Mouse (Mus musculus) MEL (cell line): ENCODE measurements around the gene Cyp26b1. TPM values are rescaled to one million over a fixed set of nuclear protein-coding genes. Genes with fewer than 3 reads are reported as not detected.

ENCODE experiments used
- DNase-seq: peaks from one replicate; pipeline ENCODE4 v3.0.0; 2011; ENCODE audit warnings: low read depth, low spot score
- H3K27ac ChIP-seq: 2 replicates; pipeline ENCODE4 v1.5.1; 2012; ENCODE audit warnings: low read depth, mild to moderate bottlenecking, control low read depth, low read length, moderate library complexity; ENCODE audit not compliant: control insufficient read depth
- H3K27me3 ChIP-seq, 2 experiments: fragments of 150-350 bp in 1 of 2; sonication (generic) in 1 of 2; 2 replicates each; pipeline ENCODE4 v1.6.1; 2012; ENCODE audit warnings: low read length in 2 of 2, mild to moderate bottlenecking in 2 of 2, improper control_type of control experiment in 1 of 2, moderate library complexity in 1 of 2; ENCODE audit not compliant: insufficient read depth in 2 of 2, control insufficient read depth in 1 of 2
- H3K36me3 ChIP-seq, 2 experiments: 2 replicates each; pipeline ENCODE4 v1.6.1; 2012 to 2014; ENCODE audit warnings: low read length in 2 of 2, improper control_type of control experiment in 1 of 2, inconsistent platforms in 1 of 2, mild to moderate bottlenecking in 1 of 2; ENCODE audit not compliant: insufficient read depth in 2 of 2, control insufficient read depth in 1 of 2
- H3K4me1 ChIP-seq, 2 experiments: fragments of 150-350 bp in 1 of 2; sonication (generic) in 1 of 2; 2 replicates each; pipeline ENCODE4 v1.6.1; 2012; ENCODE audit warnings: low read length in 2 of 2, improper control_type of control experiment in 1 of 2, mild to moderate bottlenecking in 1 of 2; ENCODE audit not compliant: insufficient read depth in 2 of 2, control insufficient read depth in 1 of 2
- H3K4me3 ChIP-seq, 2 experiments: fragments of 150-350 bp in 1 of 2; sonication (generic) in 1 of 2; 2 replicates each; pipeline ENCODE4 v1.5.1; 2012; ENCODE audit warnings: low read depth in 2 of 2, low read length in 2 of 2, mild to moderate bottlenecking in 2 of 2, moderate library complexity in 2 of 2, control low read depth in 1 of 2, improper control_type of control experiment in 1 of 2; ENCODE audit not compliant: control insufficient read depth in 1 of 2, insufficient read depth in 1 of 2
- H3K79me2 ChIP-seq: 2 replicates; pipeline ENCODE4 v1.6.1; 2012; ENCODE audit warnings: mild to moderate bottlenecking, low read length, moderate library complexity; ENCODE audit not compliant: control insufficient read depth, poor library complexity, insufficient read depth
- H3K9ac ChIP-seq: 2 replicates; pipeline ENCODE4 v1.6.1; 2012; ENCODE audit warnings: low read depth, mild to moderate bottlenecking, control low read depth, low read length, moderate library complexity; ENCODE audit not compliant: control insufficient read depth, poor library complexity, severe bottlenecking
- H3K9me3 ChIP-seq: fragments of 150-350 bp; sonication (generic); replicated peaks from 2 replicates; pipeline ENCODE4 v1.6.1; 2012; ENCODE audit warnings: mild to moderate bottlenecking, low read length, improper control_type of control experiment, moderate library complexity; ENCODE audit not compliant: insufficient read depth
- CHD1 ChIP-seq: IDR thresholded peaks from 2 replicates; pipeline ENCODE4 v1.6.1; 2012; ENCODE audit warnings: low read depth, mild to moderate bottlenecking, inconsistent platforms, low read length, improper control_type of control experiment
- CTCF ChIP-seq, 3 experiments: IDR thresholded peaks in 2 of 3; conservative IDR thresholded peaks in 1 of 3; 2 replicates each; pipeline ENCODE4 v1.5.1; 2011 to 2012; ENCODE audit warnings: low read length in 3 of 3, low read depth in 2 of 3, mild to moderate bottlenecking in 2 of 3, improper control_type of control experiment in 1 of 3, inconsistent platforms in 1 of 3, mixed read lengths in 1 of 3, moderate library complexity in 1 of 3; ENCODE audit not compliant: control insufficient read depth in 1 of 3, insufficient read depth in 1 of 3, poor library complexity in 1 of 3, severe bottlenecking in 1 of 3
- E2F4 ChIP-seq: IDR thresholded peaks from 2 replicates; pipeline ENCODE4 v1.6.1; 2011; ENCODE audit warnings: low read depth, low read length, improper control_type of control experiment, borderline replicate concordance
- ELF1 ChIP-seq: IDR thresholded peaks from 2 replicates; pipeline ENCODE4 v1.6.1; 2014; ENCODE audit warnings: low read depth, mild to moderate bottlenecking, inconsistent platforms, low read length, improper control_type of control experiment, moderate library complexity
- ETS1 ChIP-seq: IDR thresholded peaks from 2 replicates; pipeline ENCODE4 v1.6.1; 2012; ENCODE audit warnings: low read depth, mild to moderate bottlenecking, inconsistent platforms, low read length, improper control_type of control experiment, moderate library complexity
- KAT2A ChIP-seq: conservative IDR thresholded peaks from 2 replicates; pipeline ENCODE4 v1.6.1; 2012; ENCODE audit warnings: low read depth, low read length, improper control_type of control experiment, inconsistent platforms
- MEF2A ChIP-seq: IDR thresholded peaks from 2 replicates; pipeline ENCODE4 v1.6.1; 2014; ENCODE audit warnings: low read depth, mild to moderate bottlenecking, inconsistent platforms, low read length, improper control_type of control experiment; ENCODE audit not compliant: poor library complexity, insufficient replicate concordance, severe bottlenecking; ENCODE audit errors: extremely low read depth
- MXI1 ChIP-seq: IDR thresholded peaks from 2 replicates; pipeline ENCODE4 v1.6.1; 2011; ENCODE audit warnings: mild to moderate bottlenecking, low read depth, low read length, improper control_type of control experiment
- MYB ChIP-seq: IDR thresholded peaks from 2 replicates; pipeline ENCODE4 v1.6.1; 2011; ENCODE audit warnings: mild to moderate bottlenecking, low read depth, low read length, improper control_type of control experiment
- NELFE ChIP-seq: IDR thresholded peaks from 2 replicates; pipeline ENCODE4 v1.6.1; 2011; ENCODE audit warnings: low read depth, low read length, improper control_type of control experiment
- POLR2AphosphoS2 ChIP-seq: IDR thresholded peaks from 2 replicates; pipeline ENCODE4 v1.6.1; 2011; ENCODE audit warnings: low read length, improper control_type of control experiment
- POLR2AphosphoS5 ChIP-seq: IDR thresholded peaks from 2 replicates; pipeline ENCODE4 v1.6.1; 2012; ENCODE audit warnings: low read depth, borderline replicate concordance, mild to moderate bottlenecking, inconsistent platforms, low read length, moderate library complexity, mixed read lengths
- RAD21 ChIP-seq: IDR thresholded peaks from 2 replicates; pipeline ENCODE4 v1.6.1; 2011; ENCODE audit warnings: mild to moderate bottlenecking, low read depth, low read length, improper control_type of control experiment
- RCOR1 ChIP-seq: IDR thresholded peaks from 2 replicates; pipeline ENCODE4 v1.6.1; 2012; ENCODE audit warnings: low read depth, mild to moderate bottlenecking, inconsistent platforms, low read length, improper control_type of control experiment
- SIN3A ChIP-seq: IDR thresholded peaks from 2 replicates; pipeline ENCODE4 v1.6.1; 2012; ENCODE audit warnings: low read length, improper control_type of control experiment, inconsistent platforms
- TAL1 ChIP-seq: IDR thresholded peaks from 2 replicates; pipeline ENCODE4 v1.6.1; 2012; ENCODE audit warnings: mild to moderate bottlenecking, inconsistent platforms, low read length, moderate library complexity, mixed read lengths
- TBP ChIP-seq: IDR thresholded peaks from 2 replicates; pipeline ENCODE4 v1.8.0; 2011; ENCODE audit warnings: low read depth, low read length, improper control_type of control experiment
- UBTF ChIP-seq: IDR thresholded peaks from 2 replicates; pipeline ENCODE4 v1.6.1; 2012; ENCODE audit warnings: low read depth, mild to moderate bottlenecking, inconsistent platforms, low read length, improper control_type of control experiment, moderate library complexity, borderline replicate concordance; ENCODE audit not compliant: insufficient read depth
- USF1 ChIP-seq: IDR thresholded peaks from 2 replicates; pipeline ENCODE4 v1.6.1; 2014; ENCODE audit warnings: low read depth, mild to moderate bottlenecking, inconsistent platforms, low read length, improper control_type of control experiment, moderate library complexity
- USF2 ChIP-seq, 2 experiments: IDR thresholded peaks; 2 replicates each; pipeline ENCODE4 v1.6.1; 2011 to 2012; ENCODE audit warnings: improper control_type of control experiment in 2 of 2, low read length in 2 of 2, borderline replicate concordance in 1 of 2, inconsistent platforms in 1 of 2, low read depth in 1 of 2, mild to moderate bottlenecking in 1 of 2; ENCODE audit not compliant: insufficient read depth in 1 of 2
- ZMIZ1 ChIP-seq: IDR thresholded peaks from 2 replicates; pipeline ENCODE4 v1.6.1; 2012; ENCODE audit warnings: low read depth, mild to moderate bottlenecking, inconsistent platforms, low read length, improper control_type of control experiment, moderate library complexity
- ZNF384 ChIP-seq: IDR thresholded peaks from 2 replicates; pipeline ENCODE4 v1.6.1; 2012; ENCODE audit warnings: low read depth, mild to moderate bottlenecking, inconsistent platforms, low read length, improper control_type of control experiment
- polyA plus RNA-seq, 2 experiments: library from polyadenylated mRNA; stranded (reverse) in 1 of 2; unstranded in 1 of 2; fragments of >175 nt in 1 of 2; fragments of >200 nt in 1 of 2; gene quantifications; 2 replicates each; pipeline versions ENCODE4 v1.2.1 to v1.2.4; 2012; ENCODE audit warnings: low replicate concordance in 2 of 2, low read depth in 1 of 2; ENCODE audit not compliant: insufficient read length in 2 of 2, insufficient read depth in 1 of 2, missing spikeins in 1 of 2
- total RNA-seq: library from RNA; depleted of rRNA; stranded (reverse); fragments of 300-350 nt; gene quantifications from 2 replicates; pipeline ENCODE4 v1.2.3, GENCODE M21; 2012

The Cyp26b1 gene
- total and polyA plus RNA-seq, 3 experiments = not detected

GRCm38 (mm10) chr6:84587471-84588101 is 6.1 kb downstream of the Cyp26b1 start:
- no peaks in the 10 kb centered on the region for H3K27me3 ChIP-seq
- H3K9me3 ChIP-seq = no peaks in the 10 kb centered on the region
- TF ChIP-seq RCOR1 = no peak
- TF ChIP-seq TAL1 = no peak
- no peak for TF ChIP-seq ETS1
- TF ChIP-seq NELFE = no peak
- no peak for TF ChIP-seq POLR2AphosphoS2
- no peak for TF ChIP-seq ELF1
- no peaks in the 10 kb centered on the region for H3K36me3 ChIP-seq
- H3K9ac ChIP-seq = no peak overlapping the region
- H3K79me2 ChIP-seq = no peaks in the 10 kb centered on the region
- no peak overlapping the region for H3K4me3 ChIP-seq
- H3K27ac ChIP-seq = no peak overlapping the region
- DNase-seq = no peak
- H3K4me1 ChIP-seq = no peaks in the 10 kb centered on the region

DNA sequence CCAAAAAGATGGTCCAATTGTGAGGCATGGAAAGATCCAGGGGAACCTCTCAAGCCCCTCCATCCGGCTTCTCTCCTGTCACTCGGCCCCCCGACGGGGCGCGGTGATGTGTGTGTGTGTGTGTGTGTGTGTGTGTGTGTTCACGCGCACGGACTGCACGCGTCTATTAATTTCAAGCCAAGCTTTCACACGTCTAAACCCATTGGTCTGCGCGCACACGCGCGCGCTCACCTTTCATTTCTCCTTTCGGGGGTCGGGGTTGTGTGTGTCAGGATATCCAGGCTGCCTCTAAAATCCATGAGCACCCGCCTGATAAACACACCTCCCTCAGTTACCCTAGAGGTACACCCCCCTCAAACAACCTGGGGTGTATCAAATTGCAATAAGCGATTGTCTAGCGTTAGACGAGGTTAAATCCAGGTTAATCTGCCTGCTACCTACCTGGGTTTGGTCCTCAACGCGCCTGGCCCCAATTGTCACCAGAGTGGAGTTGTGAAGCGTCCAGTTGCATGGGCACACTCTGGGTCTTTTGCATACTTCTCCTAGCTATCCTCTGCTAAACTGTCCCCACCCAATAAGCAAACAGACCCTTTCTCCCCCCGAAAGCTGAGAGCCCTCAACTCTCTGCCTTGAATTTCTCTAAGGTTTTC is 7.0 kb downstream of the Cyp26b1 start:
- no peaks in the 10 kb centered on the region for H3K27me3 ChIP-seq
- H3K36me3 ChIP-seq = no peaks in the 10 kb centered on the region
- H3K27ac ChIP-seq = no peak overlapping the region
- TF ChIP-seq CHD1 (no peak), ZNF384 (no peak), USF2 (IDR thresholded peaks at IDR 0.05; ENCODE audit: borderline replicate concordance in 1 of 2, insufficient read depth in 1 of 2, low read depth in 1 of 2, low read length in 2 of 2) (no peak), TAL1 (no peak), E2F4 (no peak), ZMIZ1 (no peak), RAD21 (no peak), RCOR1 (no peak), TBP (no peak), MXI1 (no peak), MEF2A (no peak), UBTF (no peak), POLR2AphosphoS5 (no peak), CTCF (IDR thresholded peaks at IDR 0.05 in 2 of 3, conservative IDR thresholded peaks at IDR 0.05 in 1 of 3; ENCODE audit: control insufficient read depth in 1 of 3, insufficient read depth in 1 of 3, low read depth in 2 of 3, low read length in 3 of 3, poor library complexity in 1 of 3, severe bottlenecking in 1 of 3) (no peak), KAT2A (no peak), SIN3A (no peak), MYB (no peak), USF1 (no peak)
- TF ChIP-seq, all 39 proteins: peak for 0
- no peak overlapping the region for H3K9ac ChIP-seq
- no peaks in the 10 kb centered on the region for H3K79me2 ChIP-seq
- H3K4me3 ChIP-seq = no peak overlapping the region
- no peaks in the 10 kb centered on the region for H3K4me1 ChIP-seq
- H3K9me3 ChIP-seq = no peaks in the 10 kb centered on the region
- DNase-seq = no peak
